Mouse (Mus musculus): Measurements from ENCODE around the gene 1700017B05Rik. TPM values are rescaled to one million over a fixed set of nuclear protein-coding genes. Genes with fewer than 3 reads are reported as not detected.

1700017B05Rik gene
- polyA plus RNA-seq, 1 experiment from 2014 or later = 3.0 TPM

DNA sequence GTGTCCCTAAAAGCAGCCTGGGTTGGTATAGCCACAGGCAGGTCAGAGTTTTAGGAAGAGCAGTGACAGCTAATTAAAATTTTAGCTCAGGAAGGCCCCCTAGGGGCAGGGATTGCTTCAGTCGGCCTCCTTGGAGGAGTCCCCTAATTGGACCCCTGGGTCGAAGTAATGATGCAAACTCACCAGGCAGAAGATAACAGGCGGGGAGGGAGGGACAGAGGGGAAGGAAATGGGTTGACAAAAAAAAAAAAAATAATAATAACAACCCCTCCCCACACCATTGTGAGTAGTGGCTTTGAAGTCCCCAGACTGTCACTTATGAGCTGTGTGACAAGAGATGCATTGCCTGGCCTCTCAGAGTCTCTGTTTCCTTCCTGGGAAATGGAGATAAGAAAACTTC lies 6.2 kb upstream of the 1700017B05Rik start:
- Histone ChIP-seq H3K27ac (ENCODE audit: low read depth, low read length) (no peak overlapping the region), H3K4me2 (ENCODE audit: low read depth, low read length) (no peak overlapping the region), H3K27me3 (ENCODE audit: control insufficient read depth, insufficient read depth, low read length) (no peaks in the 10 kb centered on the region), H3K9me3 (ENCODE audit: control insufficient read depth, low read length) (no peaks in the 10 kb centered on the region), H3K9ac (replicated peaks; ENCODE audit: low read depth, low read length) (no peak overlapping the region), H3K36me3 (ENCODE audit: control insufficient read depth, insufficient read depth, low read length) (no peaks in the 10 kb centered on the region), H3K4me3 (ENCODE audit: low read depth, low read length) (no peak overlapping the region), H3K4me1 (ENCODE audit: control insufficient read depth, insufficient read depth, low read length) (0 out of 2 replicates have a peak, but pooled peaks cover 2% of the 10 kb centered on the region)
- ATAC-seq (ENCODE audit: low read depth) = no peak
- 0% methylated on average over 3 of the region's 3 CpGs for WGBS

- no peak overlapping the region for H3K9ac ChIP-seq (replicated peaks; ENCODE audit: low read depth, low read length)
- H3K36me3 ChIP-seq (ENCODE audit: control insufficient read depth, insufficient read depth, low read length) = no peaks in the 10 kb centered on the region
- ATAC-seq (ENCODE audit: low read depth) = no peak
Measured at GRCm38 (mm10) chr9:57268078-57268477, 5.7 kb upstream of the 1700017B05Rik start.

GRCm38 (mm10) chr9:57267421-57267820 lies 5.0 kb upstream of the 1700017B05Rik start:
- H3K27me3 ChIP-seq (ENCODE audit: control insufficient read depth, insufficient read depth, low read length) = no peaks in the 10 kb centered on the region
- no peaks in the 10 kb centered on the region for H3K36me3 ChIP-seq (ENCODE audit: control insufficient read depth, insufficient read depth, low read length)
- no peak overlapping the region for H3K27ac ChIP-seq (ENCODE audit: low read depth, low read length)
- no peak for ATAC-seq (ENCODE audit: low read depth)
- no peak overlapping the region for H3K9ac ChIP-seq (replicated peaks; ENCODE audit: low read depth, low read length)
- no peak overlapping the region for H3K4me3 ChIP-seq (ENCODE audit: low read depth, low read length)
- WGBS = 14% methylated on average over 5 of the region's 5 CpGs
- no peak overlapping the region for H3K4me2 ChIP-seq (ENCODE audit: low read depth, low read length)
- no peaks in the 10 kb centered on the region for H3K9me3 ChIP-seq (ENCODE audit: control insufficient read depth, low read length)
- H3K4me1 ChIP-seq (ENCODE audit: control insufficient read depth, insufficient read depth, low read length) = peaks cover 6% of the 10 kb centered on the region; the same call in 1 of the 2 replicates

More at GRCm38 (mm10) chr9:57268078-57268477, 5.7 kb upstream of the 1700017B05Rik start:
- Histone ChIP-seq H3K4me3 (ENCODE audit: low read depth, low read length) (no peak overlapping the region), H3K9me3 (ENCODE audit: control insufficient read depth, low read length) (no peaks in the 10 kb centered on the region), H3K27ac (ENCODE audit: low read depth, low read length) (no peak overlapping the region), H3K27me3 (ENCODE audit: control insufficient read depth, insufficient read depth, low read length) (no peaks in the 10 kb centered on the region), H3K4me2 (ENCODE audit: low read depth, low read length) (no peak overlapping the region), H3K4me1 (ENCODE audit: control insufficient read depth, insufficient read depth, low read length) (0 out of 2 replicates have a peak, but pooled peaks cover 2% of the 10 kb centered on the region)
- whole genome bisulfite sequencing = 20% methylated on average over 10 of the region's 10 CpGs

GRCm38 (mm10) chr9:57265125-57265524 lies 2.7 kb upstream of the 1700017B05Rik start:
- WGBS = 21% methylated on average over 5 of the region's 5 CpGs
- no peaks in the 10 kb centered on the region for H3K27me3 ChIP-seq (ENCODE audit: control insufficient read depth, insufficient read depth, low read length)
- no peak overlapping the region for H3K9ac ChIP-seq (replicated peaks; ENCODE audit: low read depth, low read length)
- H3K4me3 ChIP-seq (ENCODE audit: low read depth, low read length) = no peak overlapping the region
- H3K9me3 ChIP-seq (ENCODE audit: control insufficient read depth, low read length) = no peaks in the 10 kb centered on the region
- H3K27ac ChIP-seq (ENCODE audit: low read depth, low read length) = no peak overlapping the region
- no peak overlapping the region for H3K4me2 ChIP-seq (ENCODE audit: low read depth, low read length)
- H3K36me3 ChIP-seq (ENCODE audit: control insufficient read depth, insufficient read depth, low read length) = no peaks in the 10 kb centered on the region
- H3K4me1 ChIP-seq (ENCODE audit: control insufficient read depth, insufficient read depth, low read length) = peaks cover 14% of the 10 kb centered on the region
- ATAC-seq (ENCODE audit: low read depth) = no peak

GRCm38 (mm10) chr9:57262795-57263684 lies 628 bp upstream of the 1700017B05Rik start:
- no peaks in the 10 kb centered on the region for H3K9me3 ChIP-seq (ENCODE audit: control insufficient read depth, low read length)
- no peak for ATAC-seq (ENCODE audit: low read depth)
- H3K4me2 ChIP-seq (ENCODE audit: low read depth, low read length) = peak overlapping the region; percentile 99
- no peaks in the 10 kb centered on the region for H3K36me3 ChIP-seq (ENCODE audit: control insufficient read depth, insufficient read depth, low read length)
- no peaks in the 10 kb centered on the region for H3K27me3 ChIP-seq (ENCODE audit: control insufficient read depth, insufficient read depth, low read length)
- H3K9ac ChIP-seq (replicated peaks; ENCODE audit: low read depth, low read length) = peak overlapping the region; percentile 65
- 54% methylated on average over 13 of the region's 13 CpGs for WGBS
- peak overlapping the region; percentile 60 for H3K4me3 ChIP-seq (ENCODE audit: low read depth, low read length)
- no peak overlapping the region for H3K27ac ChIP-seq (ENCODE audit: low read depth, low read length)
- H3K4me1 ChIP-seq (ENCODE audit: control insufficient read depth, insufficient read depth, low read length) = peaks cover 14% of the 10 kb centered on the region

DNA sequence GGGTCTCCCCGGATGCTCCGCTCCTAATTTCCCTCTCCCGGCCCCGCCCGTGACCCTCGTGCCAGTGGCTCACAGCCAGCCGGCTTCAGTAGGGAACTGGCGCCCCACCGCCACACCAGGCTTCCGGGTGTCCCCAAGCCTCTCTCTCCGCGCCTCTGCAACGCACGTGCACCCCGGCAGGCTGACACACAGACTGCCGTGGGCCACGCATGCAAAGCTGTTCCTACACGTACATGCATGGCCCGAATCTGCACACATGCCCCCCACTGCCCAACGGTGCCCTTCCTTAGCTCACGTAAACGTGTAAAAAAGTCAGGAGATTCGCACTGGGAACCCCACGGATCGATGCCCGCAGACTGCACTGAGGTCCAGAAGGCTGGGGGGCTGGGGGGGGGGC lies 898 bp downstream of the 1700017B05Rik start:
- peak; percentile 38; the same call in 1 of the 2 replicates for ATAC-seq (ENCODE audit: low read depth)
- Histone ChIP-seq H3K4me2 (ENCODE audit: low read depth, low read length) (peak overlapping the region; percentile 99), H3K4me3 (ENCODE audit: low read depth, low read length) (peak overlapping the region; percentile 60), H3K9ac (replicated peaks; ENCODE audit: low read depth, low read length) (peak overlapping the region; percentile 65), H3K4me1 (ENCODE audit: control insufficient read depth, insufficient read depth, low read length) (peaks cover 11% of the 10 kb centered on the region), H3K9me3 (ENCODE audit: control insufficient read depth, low read length) (no peaks in the 10 kb centered on the region), H3K36me3 (ENCODE audit: control insufficient read depth, insufficient read depth, low read length) (no peaks in the 10 kb centered on the region), H3K27me3 (ENCODE audit: control insufficient read depth, insufficient read depth, low read length) (no peaks in the 10 kb centered on the region), H3K27ac (ENCODE audit: low read depth, low read length) (no peak overlapping the region)
- WGBS = under 1% methylated on average over 26 of the region's 26 CpGs

- Histone ChIP-seq H3K9ac (replicated peaks; ENCODE audit: low read depth, low read length) (no peak overlapping the region), H3K27me3 (ENCODE audit: control insufficient read depth, insufficient read depth, low read length) (no peaks in the 10 kb centered on the region), H3K36me3 (ENCODE audit: control insufficient read depth, insufficient read depth, low read length) (no peaks in the 10 kb centered on the region), H3K4me1 (ENCODE audit: control insufficient read depth, insufficient read depth, low read length) (peaks cover 11% of the 10 kb centered on the region), H3K9me3 (ENCODE audit: control insufficient read depth, low read length) (no peaks in the 10 kb centered on the region), H3K4me3 (ENCODE audit: low read depth, low read length) (peak overlapping the region; percentile 60), H3K4me2 (ENCODE audit: low read depth, low read length) (peak overlapping the region; percentile 99), H3K27ac (ENCODE audit: low read depth, low read length) (no peak overlapping the region)
- no peak for ATAC-seq (ENCODE audit: low read depth)
- WGBS = 26% methylated on average over 12 of the region's 12 CpGs
Measured at GRCm38 (mm10) chr9:57260940-57261339, 1.5 kb downstream of the 1700017B05Rik start.

DNA sequence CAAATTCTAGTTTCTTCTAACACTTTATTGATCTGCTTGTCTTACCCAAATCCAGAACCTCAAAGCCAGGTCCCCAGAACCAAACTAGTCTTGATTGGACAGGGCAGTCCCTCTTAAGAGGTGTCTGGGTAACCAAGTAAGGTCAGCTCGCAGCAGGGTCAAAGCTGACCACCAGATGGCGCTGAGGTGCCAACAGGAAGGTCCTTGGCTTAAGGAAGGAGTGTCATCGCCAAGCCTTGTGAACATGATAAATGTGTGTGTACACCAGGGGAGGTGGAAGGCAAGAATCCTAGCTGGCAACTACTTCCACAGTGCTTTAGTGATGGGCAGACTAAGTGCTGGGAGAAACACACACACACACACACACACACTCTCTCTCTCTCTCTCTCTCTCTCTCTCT lies 2.7 kb downstream of the 1700017B05Rik start:
- no peak overlapping the region for H3K4me3 ChIP-seq (ENCODE audit: low read depth, low read length)
- 1% methylated on average over 3 of the region's 3 CpGs for WGBS
- no peaks in the 10 kb centered on the region for H3K36me3 ChIP-seq (ENCODE audit: control insufficient read depth, insufficient read depth, low read length)
- peaks cover 11% of the 10 kb centered on the region for H3K4me1 ChIP-seq (ENCODE audit: control insufficient read depth, insufficient read depth, low read length)
- peak; percentile 39; the same call in 1 of the 2 replicates for ATAC-seq (ENCODE audit: low read depth)
- no peak overlapping the region for H3K4me2 ChIP-seq (ENCODE audit: low read depth, low read length)
- H3K9me3 ChIP-seq (ENCODE audit: control insufficient read depth, low read length) = no peaks in the 10 kb centered on the region
- no peaks in the 10 kb centered on the region for H3K27me3 ChIP-seq (ENCODE audit: control insufficient read depth, insufficient read depth, low read length)
- no peak overlapping the region for H3K27ac ChIP-seq (ENCODE audit: low read depth, low read length)
- no peak overlapping the region for H3K9ac ChIP-seq (replicated peaks; ENCODE audit: low read depth, low read length)

- H3K27ac ChIP-seq (ENCODE audit: low read depth, low read length) = no peak overlapping the region
- H3K36me3 ChIP-seq (ENCODE audit: control insufficient read depth, insufficient read depth, low read length) = no peaks in the 10 kb centered on the region
- H3K9ac ChIP-seq (replicated peaks; ENCODE audit: low read depth, low read length) = no peak overlapping the region
- peaks cover 10% of the 10 kb centered on the region for H3K4me1 ChIP-seq (ENCODE audit: control insufficient read depth, insufficient read depth, low read length)
- no peak overlapping the region for H3K4me2 ChIP-seq (ENCODE audit: low read depth, low read length)
- no peaks in the 10 kb centered on the region for H3K27me3 ChIP-seq (ENCODE audit: control insufficient read depth, insufficient read depth, low read length)
- H3K9me3 ChIP-seq (ENCODE audit: control insufficient read depth, low read length) = no peaks in the 10 kb centered on the region
- WGBS = 96% methylated on average over 9 of the region's 9 CpGs
- no peak overlapping the region for H3K4me3 ChIP-seq (ENCODE audit: low read depth, low read length)
- no peak for ATAC-seq (ENCODE audit: low read depth)
Measured at GRCm38 (mm10) chr9:57257627-57258026, 4.8 kb downstream of the 1700017B05Rik start.
